Mouse (Mus musculus) gastrocnemius, postnatal 36 days (tissue): ENCODE measurements around the gene Parp4. TPM values are rescaled to one million over a fixed set of nuclear protein-coding genes. Genes with fewer than 3 reads are reported as not detected.

ENCODE experiments used
- total RNA-seq, 2 experiments: library from RNA; stranded (reverse); gene quantifications; 2 replicates each; pipeline ENCODE4 v1.2.3; 2021

The Parp4 gene
- total RNA-seq, 2 experiments from 2014 or later: 12.0 to 13.2 TPM

Other genes with a start within 250 kb of the Parp4 start
- gene Atp12a, start 210.6 kb upstream of the Parp4 start, total RNA-seq: not detected
- not detected for gene Rnf17, start 173.0 kb upstream of the Parp4 start, total RNA-seq
- 1 to 10 TPM; 2.0 to 2.5 TPM for gene Cenpj, start 194 bp upstream of the Parp4 start, total RNA-seq
- 10 to 100 TPM; 10.7 to 13.4 TPM for gene Mphosph8, start 92.6 kb downstream of the Parp4 start, total RNA-seq
- gene Pspc1, start 202.7 kb downstream of the Parp4 start, total RNA-seq: 1 to 10 TPM; 6.3 to 8.8 TPM
- 10 to 100 TPM; 12.8 to 18.5 TPM for gene Zmym5, start 236.1 kb downstream of the Parp4 start, total RNA-seq